Mouse (Mus musculus) stomach, embryonic 16.5 days (tissue): ENCODE results near the gene Klhl33. TPM values are rescaled to one million over a fixed set of nuclear protein-coding genes. Genes with fewer than 3 reads are reported as not detected.
"Not testable (repeated sequence)": the region's sequence is repeated elsewhere in the genome, so short reads cannot be mapped to it uniquely, and the experiment has no call there.

Experiments
- ATAC-seq: fragments of 200-750 bp; cut with Nextera tagmentation; 2 replicates; pipeline ENCODE4 v1.8.0; 2017; ENCODE audit warnings: moderate number of reproducible peaks, moderate TSS enrichment; ENCODE audit not compliant: insufficient read depth, low FRiP score
- H3K27ac ChIP-seq: fragments of 300-500 bp; sonication (generic); 2 replicates; pipeline ENCODE4 v1.5.1; 2014; ENCODE audit warnings: low read length
- H3K27me3 ChIP-seq: fragments of 300-500 bp; sonication (generic); 2 replicates; pipeline ENCODE4 v1.6.1; 2014; ENCODE audit warnings: low read length, control low read depth, mixed read lengths; ENCODE audit not compliant: control insufficient read depth, insufficient read depth
- H3K36me3 ChIP-seq: fragments of 300-500 bp; sonication (generic); 2 replicates; pipeline ENCODE4 v1.6.1; 2014; ENCODE audit warnings: low read length; ENCODE audit not compliant: control insufficient read depth, insufficient read depth
- H3K4me1 ChIP-seq: fragments of 300-500 bp; sonication (generic); 2 replicates; pipeline ENCODE4 v1.6.1; 2014; ENCODE audit warnings: low read length, control low read depth, mixed read lengths; ENCODE audit not compliant: control insufficient read depth, insufficient read depth
- H3K4me2 ChIP-seq: fragments of 300-500 bp; sonication (generic); 2 replicates; pipeline ENCODE4 v1.6.1; 2014; ENCODE audit warnings: low read depth, low read length, mixed read lengths
- H3K4me3 ChIP-seq: fragments of 300-500 bp; sonication (generic); replicated peaks from 2 replicates; pipeline ENCODE4 v1.5.1; 2014; ENCODE audit warnings: mild to moderate bottlenecking, low read length
- H3K9ac ChIP-seq: fragments of 300-500 bp; sonication (generic); 2 replicates; pipeline ENCODE4 v1.6.1; 2014; ENCODE audit warnings: low read length
- H3K9me3 ChIP-seq: fragments of 300-500 bp; sonication (generic); replicated peaks from 2 replicates; pipeline ENCODE4 v1.6.1; 2016; ENCODE audit warnings: low read length, control low read depth; ENCODE audit not compliant: control insufficient read depth
- WGBS: fragments of 180-500 bp; shearing (Covaris S2); extraction: QIAGEN DNeasy Blood & Tissue Kit; methylation state at CpG from one replicate; pipeline ENCODE4 v1.1.7; 2014; 5-methylcytosine and 5-hydroxymethylcytosine counted together
- polyA plus RNA-seq: library from polyadenylated mRNA; unstranded; fragments of >200 nt; fragmentation: Nextera tagmentation; extraction: Ambion mirVana; gene quantifications from 2 replicates; pipeline ENCODE4 v1.2.1, GENCODE M21; 2015

The Klhl33 gene
- 0.26 and 0.49 TPM in 2 replicates for polyA plus RNA-seq

GRCm38 (mm10) chr14:50897374-50897765 lies at the start of gene Klhl33:
Gene Klhl33, minus strand, starts transcription at chr14:50897507.
- WGBS = 47% methylated on average over 7 of the region's 7 CpGs
- Histone ChIP-seq H3K27ac (no peak within 1 kb of the TSS), H3K9me3 (no peaks in the 10 kb centered on the region), H3K4me3 (peak within 1 kb of the TSS; percentile 49), H3K9ac (peak within 1 kb of the TSS; percentile 67), H3K4me2 (peak within 1 kb of the TSS; percentile 80), H3K27me3 (0 out of 2 replicates have a peak, but pooled peaks cover 5% of the 10 kb centered on the region), H3K36me3 (no peaks in the 10 kb centered on the region), H3K4me1 (peaks cover 7% of the 10 kb centered on the region; the same call in 1 of the 2 replicates)
- ATAC-seq = no peak

- H3K27ac ChIP-seq, ATAC-seq, H3K9me3 ChIP-seq, H3K27me3 ChIP-seq, H3K4me1 ChIP-seq, H3K36me3 ChIP-seq: not testable (repeated sequence)
- peak overlapping the region; percentile 72 for H3K9ac ChIP-seq
- peak overlapping the region; percentile 69 for H3K4me2 ChIP-seq
- WGBS = 19% methylated on average over 3 of the region's 3 CpGs
- H3K4me3 ChIP-seq = peak overlapping the region; percentile 60
These were observed 48.2 kb upstream of the Klhl33 start for GRCm38 (mm10) chr14:50945526-50945925.

GRCm38 (mm10) chr14:50945081-50945480 lies 47.8 kb upstream of the Klhl33 start:
- peak overlapping the region; percentile 72 for H3K9ac ChIP-seq
- peak overlapping the region; percentile 69 for H3K4me2 ChIP-seq
- not testable (repeated sequence) for ATAC-seq, H3K36me3 ChIP-seq, H3K9me3 ChIP-seq, H3K4me1 ChIP-seq, H3K27me3 ChIP-seq
- 7% methylated on average over 6 of the region's 6 CpGs for WGBS
- H3K27ac ChIP-seq = peak overlapping the region; percentile 88
- H3K4me3 ChIP-seq = peak overlapping the region; percentile 60

- H3K27me3 ChIP-seq = not testable (repeated sequence)
- ATAC-seq = peak; percentile 91
These were observed 47.3 kb upstream of the Klhl33 start for GRCm38 (mm10) chr14:50944668-50945033.

GRCm38 (mm10) chr14:50943932-50944667 lies 46.8 kb upstream of the Klhl33 start, which contains the start of gene Gm49342:
Gene Gm49342, plus strand, starts transcription at chr14:50944517.
- Histone ChIP-seq H3K27ac (peak within 1 kb of the TSS; percentile 88), H3K9me3 (no peaks in the 10 kb centered on the region), H3K36me3 (no peaks in the 10 kb centered on the region), H3K27me3 (no peaks in the 10 kb centered on the region), H3K4me2 (peak within 1 kb of the TSS; percentile 69), H3K9ac (peak within 1 kb of the TSS; percentile 72), H3K4me3 (peak within 1 kb of the TSS; percentile 60), H3K4me1 (no peaks in the 10 kb centered on the region)
- WGBS = 9% methylated on average over 31 of the region's 31 CpGs
- ATAC-seq = peak; percentile 98

More at GRCm38 (mm10) chr14:50944668-50945033, 47.3 kb upstream of the Klhl33 start:
- under 1% methylated on average over 15 of the region's 15 CpGs for WGBS
- not testable (repeated sequence) for H3K4me1 ChIP-seq, H3K36me3 ChIP-seq, H3K9me3 ChIP-seq
- Histone ChIP-seq H3K4me2 (peak overlapping the region; percentile 69), H3K27ac (peak overlapping the region; percentile 88), H3K9ac (peak overlapping the region; percentile 72), H3K4me3 (peak overlapping the region; percentile 60)

- Histone ChIP-seq H3K9ac (no peak overlapping the region), H3K36me3 (no peaks in the 10 kb centered on the region), H3K27me3 (no peaks in the 10 kb centered on the region), H3K4me2 (no peak overlapping the region), H3K4me1 (no peaks in the 10 kb centered on the region), H3K4me3 (no peak overlapping the region), H3K27ac (no peak overlapping the region), H3K9me3 (no peaks in the 10 kb centered on the region)
- WGBS = 43% methylated on average over 2 of the region's 2 CpGs
- no peak for ATAC-seq
These were observed 41.6 kb upstream of the Klhl33 start for GRCm38 (mm10) chr14:50938940-50939339.

- no peak for ATAC-seq
- Histone ChIP-seq H3K4me3 (no peak overlapping the region), H3K4me2 (no peak overlapping the region), H3K9ac (no peak overlapping the region), H3K9me3 (no peaks in the 10 kb centered on the region), H3K27me3 (no peaks in the 10 kb centered on the region), H3K4me1 (no peaks in the 10 kb centered on the region), H3K27ac (no peak overlapping the region), H3K36me3 (no peaks in the 10 kb centered on the region)
- 86% methylated on average over 3 of the region's 3 CpGs for WGBS
These were observed 41.0 kb upstream of the Klhl33 start for GRCm38 (mm10) chr14:50938119-50938908.

GRCm38 (mm10) chr14:50936649-50937048 lies 39.3 kb upstream of the Klhl33 start:
- no peak overlapping the region for H3K4me3 ChIP-seq
- H3K36me3 ChIP-seq = no peaks in the 10 kb centered on the region
- no peak overlapping the region for H3K27ac ChIP-seq
- H3K9me3 ChIP-seq = no peaks in the 10 kb centered on the region
- no peak for ATAC-seq
- 34% methylated on average over 1 of the region's 1 CpGs for WGBS
- H3K4me2 ChIP-seq = no peak overlapping the region
- no peaks in the 10 kb centered on the region for H3K4me1 ChIP-seq
- no peak overlapping the region for H3K9ac ChIP-seq
- no peaks in the 10 kb centered on the region for H3K27me3 ChIP-seq

GRCm38 (mm10) chr14:50931493-50932020 lies 34.2 kb upstream of the Klhl33 start:
- Histone ChIP-seq H3K9me3 (no peaks in the 10 kb centered on the region), H3K36me3 (peaks cover 13% of the 10 kb centered on the region; the same call in 1 of the 2 replicates), H3K27ac (peak overlapping the region; percentile 90), H3K4me2 (peak overlapping the region; percentile 82), H3K4me3 (peak overlapping the region; percentile 99), H3K4me1 (peaks cover 8% of the 10 kb centered on the region; the same call in 1 of the 2 replicates), H3K27me3 (no peaks in the 10 kb centered on the region), H3K9ac (peak overlapping the region; percentile 70)
- no peak for ATAC-seq
- 8% methylated on average over 12 of the region's 12 CpGs for whole genome bisulfite sequencing
